ENCODE assay signal across 9 mouse cellular contexts in genomic region chr11:75511213-75511612, GRCm38 (mm10). TPM values are rescaled to one million over a fixed set of nuclear protein-coding genes. Genes with fewer than 3 reads are reported as not detected.
DNase-seq lines count a peak whose midpoint lies in the region; ATAC-seq and TF ChIP-seq lines count a peak whose summit lies in the region.
"Had no signal": no experiment of that assay in that cellular context is flagged by ENCODE, and none has a peak within 500 bp of the region (broad histone marks: within the 10 kb centered on the region; RNA-seq: fewer than 3 reads in every experiment).

No protein-coding gene starts in this region.

- H3K9ac ChIP-seq in hindbrain, embryonic 16.5 days (ENCODE audit: low read depth, low read length) = no peak overlapping the region

- no peaks in the 10 kb centered on the region for H3K9me3 ChIP-seq in hindbrain, embryonic 16.5 days (ENCODE audit: control insufficient read depth, low read length)
- H3K9me3 ChIP-seq: neural tube, embryonic 13.5 days had no signal

- ATAC-seq in erythroblast, adult 5-6 weeks (replicated peaks; ENCODE audit: low FRiP score, poor library complexity, severe bottlenecking) = no peak
- ATAC-seq in hindbrain, embryonic 16.5 days = no peak

- peak overlapping the region; percentile 89; the same call in 1 of the 2 replicates for H3K27ac ChIP-seq in layer of hippocampus, adult 2 months
- H3K27ac ChIP-seq in hindbrain, embryonic 16.5 days (ENCODE audit: low read depth, low read length) = no peak overlapping the region

- DNase-seq in layer of hippocampus, adult 2 months (ENCODE audit: low spot score in 2 of 2) = no peak
- no peak for DNase-seq in layer of hippocampus, postnatal 36 days
- peak; percentile 47 for DNase-seq in brain, adult 2 months (ENCODE audit: low read depth, low spot score)
- peak; percentile 55 to 56 for DNase-seq in gastrocnemius, adult 8-10 months (ENCODE audit: low spot score in 2 of 2)
- DNase-seq in lung, adult 18-20 months = peak; percentile 79 to 87
- DNase-seq in embryo, embryonic 9.5 days (ENCODE audit: extremely low spot score) = no peak

- H3K36me3 ChIP-seq in hindbrain, embryonic 16.5 days (ENCODE audit: control insufficient read depth, insufficient read depth, low read length) = peaks cover 19% of the 10 kb centered on the region

- no peak overlapping the region for H3K4me3 ChIP-seq in layer of hippocampus, adult 2 months
- no peak overlapping the region for H3K4me3 ChIP-seq in hindbrain, embryonic 16.5 days (ENCODE audit: low read length)

- no peaks in the 10 kb centered on the region for H3K27me3 ChIP-seq in hindbrain, embryonic 16.5 days (replicated peaks; ENCODE audit: control insufficient read depth, insufficient read depth, low read length)
- H3K27me3 ChIP-seq: neural tube, embryonic 13.5 days had no signal

- no peak for TF ChIP-seq CTCF in layer of hippocampus, adult 2 months (conservative IDR thresholded peaks at IDR 0.05)

- H3K4me2 ChIP-seq in hindbrain, embryonic 16.5 days (ENCODE audit: low read length) = no peak overlapping the region

- H3K4me1 ChIP-seq in hindbrain, embryonic 16.5 days (ENCODE audit: control insufficient read depth, insufficient read depth, low read depth, low read length) = peaks cover 9% of the 10 kb centered on the region

- 81% methylated on average over 6 of the region's 6 CpGs for WGBS in hindbrain, embryonic 16.5 days

RNA-seq across cellular contexts. Expression of gene Rilp, which starts 1.3 kb away (rescaled TPM):
- 1 to 10 TPM; 1.6 to 1.7 TPM for total RNA-seq in layer of hippocampus, adult 2 months (2021)
- total RNA-seq in layer of hippocampus, postnatal 36 days (2021) = 1 to 10 TPM in 1 of 2 experiments, under 1 TPM in 1; 0.90 to 1.3 TPM
- 10 to 100 TPM; 28.7 to 34.0 (median 30.9) TPM for total RNA-seq in gastrocnemius, adult 8-10 months (2022)
- total RNA-seq in erythroblast, adult 5-6 weeks (2015; ENCODE audit: low replicate concordance) = not detected in 2 replicates
- not detected in 2 replicates for total RNA-seq in erythroblast, adult 5-6 weeks (2017; ENCODE audit: low replicate concordance)
- 2.9 and 4.2 TPM in 2 replicates for polyA plus RNA-seq in hindbrain, embryonic 16.5 days (2015; fragmentation: Nextera tagmentation; extraction: Ambion mirVana)

RNA-seq across cellular contexts. Expression of gene Scarf1, which starts 2.1 kb away (rescaled TPM):
- total RNA-seq in layer of hippocampus, adult 2 months (2021) = 1 to 10 TPM; 1.3 TPM
- 1 to 10 TPM; 1.1 TPM for total RNA-seq in layer of hippocampus, postnatal 36 days (2021)
- 1 to 10 TPM; 1.6 to 2.8 (median 2.1) TPM for total RNA-seq in gastrocnemius, adult 8-10 months (2022)
- total RNA-seq in erythroblast, adult 5-6 weeks (2015; ENCODE audit: low replicate concordance) = 0.42 TPM in 1 of 2 replicates, not detected in the other
- 0.42 and 1.4 TPM in 2 replicates for total RNA-seq in erythroblast, adult 5-6 weeks (2017; ENCODE audit: low replicate concordance)
- 4.2 and 4.6 TPM in 2 replicates for polyA plus RNA-seq in hindbrain, embryonic 16.5 days (2015; fragmentation: Nextera tagmentation; extraction: Ambion mirVana)

RNA-seq across cellular contexts. Expression of gene Slc43a2, which starts 20.3 kb away (rescaled TPM):
- 10 to 100 TPM; 43.0 to 53.4 TPM for total RNA-seq in layer of hippocampus, adult 2 months (2021)
- 10 to 100 TPM; 50.7 to 51.3 TPM for total RNA-seq in layer of hippocampus, postnatal 36 days (2021)
- total RNA-seq in gastrocnemius, adult 8-10 months (2022) = 10 to 100 TPM; 22.0 to 28.2 (median 24.4) TPM
- 6.7 and 11.9 TPM in 2 replicates for total RNA-seq in erythroblast, adult 5-6 weeks (2015; ENCODE audit: low replicate concordance)
- total RNA-seq in erythroblast, adult 5-6 weeks (2017; ENCODE audit: low replicate concordance) = 9.1 and 14.9 TPM in 2 replicates
- polyA plus RNA-seq in hindbrain, embryonic 16.5 days (2015; fragmentation: Nextera tagmentation; extraction: Ambion mirVana) = 16.0 and 16.9 TPM in 2 replicates

RNA-seq across cellular contexts. Expression of gene Prpf8, which starts 24.6 kb away (rescaled TPM):
- 100 to 1,000 TPM; 131 to 139 TPM for total RNA-seq in layer of hippocampus, adult 2 months (2021)
- 100 to 1,000 TPM; 126 to 130 TPM for total RNA-seq in layer of hippocampus, postnatal 36 days (2021)
- 10 to 100 TPM; 73.7 to 90.1 (median 78.3) TPM for total RNA-seq in gastrocnemius, adult 8-10 months (2022)
- 42.3 and 43.5 TPM in 2 replicates for total RNA-seq in erythroblast, adult 5-6 weeks (2015; ENCODE audit: low replicate concordance)
- 26.5 and 27.0 TPM in 2 replicates for total RNA-seq in erythroblast, adult 5-6 weeks (2017; ENCODE audit: low replicate concordance)
- 38.8 and 41.9 TPM in 2 replicates for polyA plus RNA-seq in hindbrain, embryonic 16.5 days (2015; fragmentation: Nextera tagmentation; extraction: Ambion mirVana)

RNA-seq across cellular contexts. Expression of gene Tlcd2, which starts 49.7 kb away (rescaled TPM):
- total RNA-seq in layer of hippocampus, adult 2 months (2021) = under 1 TPM in 1 of 2 experiments, not detected in 1; 0.56 TPM
- under 1 TPM; 0.40 to 0.85 TPM for total RNA-seq in layer of hippocampus, postnatal 36 days (2021)
- 1 to 10 TPM; 1.9 to 2.9 (median 2.4) TPM for total RNA-seq in gastrocnemius, adult 8-10 months (2022)
- total RNA-seq in erythroblast, adult 5-6 weeks (2015; ENCODE audit: low replicate concordance) = 1.5 and 3.7 TPM in 2 replicates
- 1.3 and 5.5 TPM in 2 replicates for total RNA-seq in erythroblast, adult 5-6 weeks (2017; ENCODE audit: low replicate concordance)
- polyA plus RNA-seq in hindbrain, embryonic 16.5 days (2015; fragmentation: Nextera tagmentation; extraction: Ambion mirVana) = 2.0 and 2.9 TPM in 2 replicates

Comparison
In these comparisons a context has a peak if more than half of its experiments do, and no peak if none do; other contexts are left out.
1. DNase-seq: peak in brain, adult 2 months (single experiment), gastrocnemius, adult 8-10 months (2 of 2) and lung, adult 18-20 months (2 of 2); none in layer of hippocampus, adult 2 months (0 of 2), layer of hippocampus, postnatal 36 days (0 of 2) and embryo, embryonic 9.5 days (single experiment).
2. RNA of gene Rilp, which starts 1.3 kb away (total RNA-seq): 28.7 to 34.0 TPM in gastrocnemius, adult 8-10 months; 1.6 to 1.7 TPM in layer of hippocampus, adult 2 months, 0.90 to 1.3 TPM in layer of hippocampus, postnatal 36 days and not detected in erythroblast, adult 5-6 weeks; every median in the first group is over 10 times any median in the second.